Mouse (Mus musculus) liver, embryonic 14.5 days (tissue): ENCODE data around the gene Lsamp.

Experiments used
- CTCF ChIP-seq: IDR thresholded peaks from 2 replicates; pipeline ENCODE4 v1.5.1; 2016; ENCODE audit warnings: antibody characterized with exemption, low read depth, control low read depth
- EP300 ChIP-seq: IDR thresholded peaks from 2 replicates; pipeline ENCODE4 v1.6.1; 2016; ENCODE audit warnings: antibody characterized with exemption, low read depth

- TF ChIP-seq EP300 (no peak), CTCF (no peak)
Observed at GRCm38 (mm10) chr16:41888546-41889165, 1904.5 kb downstream of the Lsamp start.
